Mouse (Mus musculus) E14TG2a.4 (cell line): ENCODE data around the gene Gm3336.

Experiments
- CTCF ChIP-seq: conservative IDR thresholded peaks from 2 replicates; pipeline ENCODE4 v1.5.1; 2014; ENCODE audit warnings: low read length
- POU5F1 ChIP-seq: IDR thresholded peaks from 2 replicates; pipeline ENCODE4 v1.6.1; 2014; ENCODE audit warnings: low read length, borderline replicate concordance

- TF ChIP-seq CTCF: no peak
- no peak for TF ChIP-seq POU5F1
Measured at GRCm38 (mm10) chr8:70702842-70703182, 15.5 kb upstream of the Gm3336 start.
